Mouse (Mus musculus) midbrain, embryonic 16.5 days (tissue): ENCODE results near the gene Camk1d. TPM values are rescaled to one million over a fixed set of nuclear protein-coding genes. Genes with fewer than 3 reads are reported as not detected.

ENCODE experiments used
- polyA plus RNA-seq: library from polyadenylated mRNA; unstranded; fragments of >200 nt; fragmentation: Nextera tagmentation; extraction: Ambion mirVana; gene quantifications from 2 replicates; pipeline ENCODE4 v1.2.1, GENCODE M21; 2015

The Camk1d gene
- polyA plus RNA-seq, 1 experiment from 2014 or later, result 7.7 TPM

Other genes starting within 250 kb of the Camk1d start
- 20.5 and 23.2 TPM in 2 replicates for gene Nudt5, start 130.5 kb upstream of the Camk1d start, polyA plus RNA-seq
- 251 and 263 TPM in 2 replicates for gene Cdc123, start 130.6 kb upstream of the Camk1d start, polyA plus RNA-seq
- gene Gm13199, start 148.4 kb upstream of the Camk1d start, polyA plus RNA-seq, result 0.77 and 0.88 TPM in 2 replicates
- gene Sec61a2, start 180.9 kb upstream of the Camk1d start, polyA plus RNA-seq, result 116 and 117 TPM in 2 replicates
- gene Dhtkd1, start 228.3 kb upstream of the Camk1d start, polyA plus RNA-seq, result 8.7 and 9.3 TPM in 2 replicates
- 8.0 and 8.7 TPM in 2 replicates for gene Upf2, start 237.0 kb upstream of the Camk1d start, polyA plus RNA-seq